ENCODE assay signal across 8 mouse cellular contexts in the genomic region with DNA sequence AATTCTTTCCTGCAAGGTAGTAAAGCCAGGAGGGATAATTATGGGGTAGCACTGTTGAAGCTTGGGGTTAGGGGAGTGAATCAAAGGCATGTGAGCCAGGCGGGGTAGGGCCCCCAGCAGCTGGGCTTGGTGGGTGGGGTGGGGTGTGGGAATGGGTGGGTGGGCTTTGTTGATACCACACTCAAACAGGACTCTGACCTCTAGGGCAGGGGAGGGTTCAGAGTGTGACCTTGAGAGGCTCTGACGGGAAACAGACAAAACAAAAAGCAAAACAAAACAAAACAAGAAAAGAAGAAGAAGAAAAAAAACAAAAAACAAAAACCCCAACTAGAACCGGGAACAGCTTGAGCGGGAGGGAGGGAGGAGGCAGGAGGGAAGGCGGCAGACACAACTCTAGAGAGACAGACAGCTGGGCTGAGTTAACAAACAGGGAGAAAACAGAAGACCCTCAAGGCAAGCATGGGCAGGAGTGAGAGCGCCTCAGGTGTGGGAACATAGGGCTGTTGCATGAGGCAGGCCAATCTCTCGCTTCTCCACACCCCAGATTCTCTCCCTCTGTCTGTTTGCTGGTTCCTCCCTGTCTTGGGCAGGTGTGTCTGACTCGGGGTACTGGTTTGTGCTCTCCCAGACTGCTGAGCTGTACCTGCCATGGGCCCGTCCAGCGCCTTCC. TPM values are rescaled to one million over a fixed set of nuclear protein-coding genes. Genes with fewer than 3 reads are reported as not detected.
A peak's percentile ranks its signal among the peaks of the same experiment; 100 is the strongest.
DNase-seq lines count a peak whose midpoint lies in the region; ATAC-seq lines count a peak whose summit lies in the region.

A gene (plus strand): TSS at position 396 of the 670 bp plus-strand sequence.

- H3K4me2 ChIP-seq in heart, embryonic 16.5 days (ENCODE audit: low read depth, low read length): peak within 1 kb of the TSS; percentile 60

- no peaks in the 10 kb centered on the region for H3K79me2 ChIP-seq in macrophage (ENCODE audit: inconsistent target)

- H3K27me3 ChIP-seq in heart, embryonic 16.5 days (ENCODE audit: control insufficient read depth, insufficient read depth, low read length): no peaks in the 10 kb centered on the region

- intact Hi-C loops in heart, postnatal 14 days (cut with DNase I): no loop called here

- no peak for DNase-seq in heart, postnatal 14 days
- DNase-seq in ZHBTc4 (ENCODE audit: low read depth, low spot score) (peak; percentile 64), adipocyte (ENCODE audit: low spot score) (no peak)
- no peak for DNase-seq in gonadal fat pad, adult 2 months (ENCODE audit: low read depth)
- DNase-seq in thymus, postnatal 0 days (ENCODE audit: low spot score): no peak
- no peak for DNase-seq in urinary bladder, postnatal 4 days (ENCODE audit: low spot score in 2 of 2)

- H3K4me1 ChIP-seq in heart, embryonic 16.5 days (ENCODE audit: control insufficient read depth, insufficient read depth, low read length): peaks cover 21% of the 10 kb centered on the region

- H3K9ac ChIP-seq in heart, embryonic 16.5 days (ENCODE audit: low read length): peak within 1 kb of the TSS; percentile 60

- no peaks in the 10 kb centered on the region for H3K36me3 ChIP-seq in heart, embryonic 16.5 days (ENCODE audit: control insufficient read depth, insufficient read depth)
- H3K36me3 ChIP-seq in macrophage (ENCODE audit: inconsistent target): no peaks in the 10 kb centered on the region

- H3K27ac ChIP-seq in heart, embryonic 16.5 days (ENCODE audit: low read length): 0 out of 2 replicates have a peak within 1 kb of the TSS, but pooled peaks have one; percentile 2
- peak within 1 kb of the TSS; percentile 19; the same call in 1 of the 2 replicates for H3K27ac ChIP-seq in macrophage

- H3K4me3 ChIP-seq in heart, embryonic 16.5 days (ENCODE audit: low read length): peak within 1 kb of the TSS; percentile 36
- peak within 1 kb of the TSS; percentile 29 for H3K4me3 ChIP-seq in macrophage (ENCODE audit: inconsistent target)

- ATAC-seq in heart, embryonic 16.5 days (replicated peaks; ENCODE audit: extremely low read depth, insufficient read depth, low FRiP score): no peak

- H3K9me3 ChIP-seq in heart, embryonic 16.5 days (replicated peaks; ENCODE audit: control insufficient read depth, low read length): no peaks in the 10 kb centered on the region

- WGBS in heart, embryonic 16.5 days: 44% methylated on average over 10 of the region's 10 CpGs
- WGBS in macrophage (ENCODE audit: missing documents): 68% methylated on average over 10 of the region's 10 CpGs

RNA-seq across cellular contexts. Expression of the gene that starts here (rescaled TPM):
- 0.72 and 0.84 TPM in 2 replicates for polyA plus RNA-seq in heart, embryonic 16.5 days (2015; fragmentation: Nextera tagmentation; extraction: Ambion mirVana)
- not detected for total RNA-seq in heart, postnatal 14 days (2021)
- 19.1 and 23.4 TPM in 2 replicates for polyA plus RNA-seq in gonadal fat pad, adult 2 months (2012; rRNA removed)
- total RNA-seq in macrophage (2018; cell fraction: chromatin; rRNA removed): not detected
- under 1 TPM in 2 of 26 experiments, not detected in 24; 0.13 to 0.16 TPM for total RNA-seq in macrophage (2018; cell fraction: cytosol; rRNA removed)
- not detected for total RNA-seq in macrophage (2018; cell fraction: nucleus; rRNA removed)
- not detected in 3 replicates for polyA plus RNA-seq in macrophage (2018)
- polyA plus RNA-seq in thymus, postnatal 0 days (2015; fragmentation: Nextera tagmentation; extraction: Ambion mirVana): 0.89 and 1.0 TPM in 2 replicates
